Mouse (Mus musculus) B cell, adult 2 months (primary cell): ENCODE measurements around the gene Gzf1.

Experiments
- DNase-seq, 2 experiments: peaks; one replicate each; pipeline ENCODE4 v3.0.0; 2022

Gene Gzf1

DNA sequence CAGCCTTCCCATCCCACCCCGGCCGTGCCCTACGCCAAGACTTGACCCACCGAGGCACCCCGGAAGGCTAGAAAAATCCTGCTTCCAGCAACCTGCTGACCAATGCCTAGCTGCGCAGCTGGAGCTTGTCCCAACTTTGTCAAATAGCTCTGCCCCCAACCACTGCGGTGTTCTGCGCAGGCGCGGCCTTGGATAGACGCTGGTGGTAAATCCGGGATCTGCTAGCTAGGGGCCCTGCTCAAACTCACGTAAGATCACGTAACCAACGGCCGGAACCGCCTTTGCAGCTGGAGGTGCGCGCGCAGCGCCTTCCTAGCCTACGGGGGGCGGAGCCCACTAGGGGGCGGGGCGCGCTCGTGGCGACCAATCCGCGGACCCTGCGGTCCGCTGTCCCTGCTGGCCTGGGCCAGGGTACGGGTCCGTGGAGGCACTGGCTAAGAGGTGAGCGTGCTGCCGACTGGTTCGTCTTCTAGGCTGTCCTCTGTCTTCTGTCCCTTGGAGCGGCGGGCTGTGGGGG lies at the start of gene Gzf1:
Gzf1 (plus strand) TSS at position 249 of the 517 bp plus-strand sequence.
- DNase-seq, result peak; percentile 98 to 99

DNA sequence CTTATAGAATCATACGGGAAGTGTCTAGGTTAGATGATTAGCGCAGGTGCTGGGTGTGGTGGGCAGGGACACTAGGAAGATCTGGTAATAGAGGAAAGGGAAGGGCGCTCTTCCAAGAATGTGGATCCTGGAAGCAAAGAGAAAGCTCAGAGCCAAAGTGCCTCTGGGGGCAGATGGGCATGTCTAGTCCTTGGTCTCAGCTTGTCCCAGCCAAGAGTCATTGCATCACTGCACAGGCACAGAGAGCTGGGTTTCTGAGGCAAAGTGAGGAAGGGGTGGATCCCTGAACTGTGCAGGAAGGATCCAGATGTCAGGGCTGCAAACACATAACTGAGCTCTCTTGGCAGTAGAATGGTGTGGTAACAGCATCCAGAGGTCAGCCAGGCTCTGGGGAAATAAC lies 49.2 kb upstream of the Gzf1 start:
- no peak for DNase-seq

DNA sequence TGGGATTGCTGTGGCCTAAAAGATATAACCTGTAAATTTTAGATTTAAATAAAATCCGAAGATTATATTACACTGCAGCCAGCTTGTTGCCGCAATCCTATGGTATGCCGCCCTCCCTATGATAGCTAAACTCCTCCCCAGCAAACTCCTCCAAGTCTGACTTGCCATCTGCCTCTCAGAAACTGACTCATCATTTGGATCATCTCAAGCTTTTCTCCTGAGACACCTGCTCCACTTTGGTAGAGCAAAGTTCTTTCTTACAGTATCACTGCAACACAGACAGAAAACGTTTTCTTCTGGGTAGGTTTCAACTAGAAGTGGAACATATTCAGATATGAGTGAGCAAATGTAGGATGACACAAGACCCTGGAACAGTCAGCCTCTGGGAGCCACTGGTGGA lies 46.4 kb upstream of the Gzf1 start:
- DNase-seq, result no peak

GRCm38 (mm10) chr2:148642610-148643370 lies 38.0 kb upstream of the Gzf1 start:
- DNase-seq, result no peak

GRCm38 (mm10) chr2:148644421-148645000 lies 36.3 kb upstream of the Gzf1 start:
- DNase-seq, result no peak

DNA sequence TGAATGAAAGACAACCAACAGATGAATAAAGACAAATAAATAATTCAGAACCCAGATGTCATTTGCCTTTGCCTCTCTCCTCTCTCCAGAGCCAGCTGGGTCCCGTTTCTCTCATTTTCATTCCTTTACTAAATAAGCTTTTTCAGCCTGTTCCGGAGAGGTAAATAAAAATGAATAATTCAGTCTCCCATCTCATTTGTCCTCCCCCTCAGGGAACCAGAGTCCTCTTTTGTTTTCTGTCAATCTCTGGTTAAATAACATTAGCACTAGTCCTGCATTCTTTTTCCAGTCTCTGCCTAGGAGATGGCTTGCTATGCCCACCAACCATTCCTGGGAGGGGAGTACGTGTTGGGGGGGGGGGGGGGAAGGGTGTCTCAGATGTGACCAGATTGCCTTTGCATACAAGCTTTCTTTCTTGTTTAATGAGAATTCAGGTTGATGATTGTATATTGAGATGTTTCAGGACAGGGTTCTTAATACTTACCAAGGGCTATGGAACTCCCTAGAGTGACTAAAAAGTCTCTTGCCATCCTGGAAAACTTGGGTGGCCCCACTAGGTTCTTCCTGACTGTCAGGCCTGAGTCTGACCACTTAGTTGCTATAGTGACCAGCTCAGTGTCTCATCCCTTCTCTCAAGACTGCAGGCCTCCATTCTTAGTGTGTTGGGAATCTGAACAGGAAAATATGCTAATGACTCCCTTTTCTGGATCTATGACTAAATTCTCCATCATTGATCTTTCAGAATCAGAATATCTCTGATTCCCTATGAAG lies 30.1 kb upstream of the Gzf1 start:
- DNase-seq, result no peak

- DNase-seq, result peak; percentile 71 to 72
Measured at GRCm38 (mm10) chr2:148654961-148655360, 25.9 kb upstream of the Gzf1 start.

- no peak for DNase-seq
Measured at GRCm38 (mm10) chr2:148663458-148663857, 17.4 kb upstream of the Gzf1 start.

DNA sequence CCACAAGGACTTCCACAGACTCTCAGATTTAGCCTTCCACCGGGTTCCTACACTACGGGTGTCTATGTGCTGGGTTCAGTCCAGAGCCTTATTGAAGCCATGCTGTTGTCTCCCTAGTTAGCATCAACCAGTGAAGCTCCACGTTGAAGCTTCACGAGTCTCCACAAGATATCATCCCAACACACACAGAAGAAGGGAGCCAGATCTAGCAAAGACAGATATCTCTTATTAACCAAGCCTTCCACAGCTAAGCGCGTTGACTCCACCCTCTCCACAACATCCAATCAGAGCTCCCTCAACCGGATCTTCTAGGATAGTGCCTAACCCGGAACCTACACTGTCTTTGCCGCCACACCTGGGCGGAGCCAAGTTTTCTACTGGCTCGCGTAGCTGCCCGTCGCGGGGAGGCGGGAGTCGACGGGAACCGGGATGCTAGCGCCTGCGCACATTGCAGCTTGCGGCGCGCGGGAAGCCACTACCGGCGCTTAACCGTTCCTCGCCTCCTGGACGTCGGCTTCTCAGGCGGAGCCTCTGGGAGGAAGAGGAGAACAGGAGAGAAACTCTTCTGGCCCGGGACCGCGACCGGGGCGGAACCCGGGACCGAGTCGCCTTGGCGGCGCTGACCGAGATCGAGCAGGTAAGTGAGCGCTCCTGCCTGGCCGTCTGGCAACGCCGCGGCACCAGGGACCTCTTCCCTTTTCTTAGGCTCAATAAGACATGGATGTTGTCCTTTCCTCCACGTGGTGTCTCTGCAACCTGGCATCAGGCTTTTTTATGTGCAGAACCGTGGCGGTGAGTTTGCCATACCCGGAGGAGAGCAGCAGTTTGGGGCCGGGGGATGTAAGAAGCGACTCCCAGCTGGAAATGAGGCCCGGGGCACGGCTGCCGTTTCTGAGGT lies 8.4 kb upstream of the Gzf1 start, which contains the start of gene Nxt1:
Nxt1 (plus strand) TSS at position 403 of the 898 bp plus-strand sequence.
- peak; percentile 99 for DNase-seq

DNA sequence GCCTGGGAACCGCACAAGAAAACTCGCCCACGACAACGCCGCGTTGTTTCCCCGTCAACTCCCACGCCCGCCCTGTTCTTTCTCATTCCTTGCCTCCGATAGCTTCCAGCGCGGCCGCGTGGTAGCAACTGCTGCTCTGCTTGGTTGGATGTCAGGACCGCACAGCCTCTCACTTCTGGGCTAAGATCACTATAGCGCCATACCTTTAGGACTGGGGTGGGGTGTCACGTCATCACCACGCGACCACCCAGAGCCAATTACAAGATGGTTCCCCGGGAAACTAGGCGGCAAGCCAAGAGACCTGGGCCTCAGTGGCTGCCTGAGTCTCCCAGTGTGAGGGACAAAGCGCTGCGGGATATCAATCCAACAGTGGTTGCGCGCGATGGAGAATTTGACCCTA lies 3.0 kb upstream of the Gzf1 start:
- no peak for DNase-seq

- DNase-seq, result no peak
Measured at GRCm38 (mm10) chr2:148679346-148679745, 1.5 kb upstream of the Gzf1 start.

GRCm38 (mm10) chr2:148681461-148681891 lies 653 bp downstream of the Gzf1 start:
- DNase-seq, result peak; percentile 49 to 56

- DNase-seq, result no peak
Measured at GRCm38 (mm10) chr2:148683031-148683430, 2.2 kb downstream of the Gzf1 start.

- DNase-seq, result no peak
Measured at GRCm38 (mm10) chr2:148684972-148685371, 4.1 kb downstream of the Gzf1 start.

DNA sequence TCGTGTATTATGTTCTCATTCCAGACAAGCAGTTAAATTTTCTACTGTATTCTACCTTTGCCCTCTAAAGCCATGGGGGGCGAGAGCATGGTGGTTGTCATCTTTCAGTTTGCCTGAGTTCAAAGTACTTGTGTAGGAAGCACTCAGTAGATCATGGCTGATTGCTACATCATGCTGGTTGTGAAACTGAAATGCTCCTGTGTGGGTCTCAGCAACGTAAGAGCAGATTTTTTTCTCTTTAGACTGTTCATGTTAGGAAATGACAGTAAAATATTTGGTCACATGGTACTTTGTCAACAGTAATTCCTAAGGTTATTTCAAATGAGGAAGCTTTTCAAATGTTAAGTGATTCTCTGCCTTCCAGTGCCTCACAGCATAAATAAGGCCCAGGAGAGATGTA lies 4.9 kb downstream of the Gzf1 start:
- DNase-seq, result no peak

- no peak for DNase-seq
Measured at GRCm38 (mm10) chr2:148686862-148687261, 6.0 kb downstream of the Gzf1 start.

DNA sequence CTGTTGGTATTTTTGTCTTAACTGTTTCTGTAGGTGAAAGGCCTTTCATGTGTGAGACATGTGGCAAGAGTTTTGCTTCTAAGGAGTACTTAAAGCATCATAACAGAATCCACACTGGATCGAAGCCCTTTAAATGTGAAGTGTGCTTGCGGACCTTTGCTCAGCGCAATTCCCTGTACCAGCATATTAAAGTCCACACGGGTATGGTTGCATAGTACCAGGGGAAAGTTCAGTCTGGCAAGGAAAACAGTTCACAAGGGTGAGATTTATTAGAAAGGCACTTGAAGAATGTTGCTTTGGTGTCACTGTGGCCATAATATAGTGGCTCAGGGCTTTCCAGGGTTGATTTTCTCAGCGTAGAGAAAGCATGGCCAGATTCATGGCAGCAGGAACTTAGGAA lies 7.1 kb downstream of the Gzf1 start:
- DNase-seq, result no peak

DNA sequence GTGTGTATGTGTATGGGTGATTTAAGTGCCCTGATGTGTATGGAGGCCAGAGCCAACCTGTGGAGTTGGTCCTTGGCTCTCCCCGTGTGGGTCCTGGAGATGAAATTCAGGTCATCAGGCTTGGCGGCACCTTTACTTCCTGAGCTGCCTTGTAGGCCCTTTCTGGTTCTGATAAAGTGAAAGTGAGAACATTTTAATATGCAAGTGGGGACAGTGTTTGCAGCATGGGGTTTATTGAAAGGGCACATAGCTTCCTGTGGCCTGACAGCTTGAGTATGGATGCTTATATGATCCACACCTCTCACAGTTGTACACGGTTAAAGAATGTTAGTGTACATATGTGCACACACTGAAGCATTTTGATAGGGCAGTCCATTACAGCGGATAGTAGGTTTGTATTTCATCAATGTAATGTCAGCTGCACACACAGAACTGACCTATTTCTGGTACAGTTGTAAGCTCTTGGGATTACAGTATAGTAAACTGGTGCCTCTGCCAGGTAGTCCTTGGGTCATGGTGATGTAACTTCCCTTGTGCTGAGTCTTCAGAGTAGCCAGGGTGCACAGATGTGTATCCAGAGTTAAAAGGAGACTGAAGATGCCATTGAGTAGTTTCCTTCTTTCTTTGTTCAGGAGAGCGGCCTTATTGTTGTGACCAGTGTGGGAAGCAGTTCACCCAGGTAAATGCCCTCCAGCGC lies 8.8 kb downstream of the Gzf1 start:
- DNase-seq, result no peak

GRCm38 (mm10) chr2:148690291-148690690 lies 9.5 kb downstream of the Gzf1 start:
- no peak for DNase-seq

GRCm38 (mm10) chr2:148690781-148691180 lies 10.0 kb downstream of the Gzf1 start:
- no peak for DNase-seq

GRCm38 (mm10) chr2:148698571-148698970 lies 17.7 kb downstream of the Gzf1 start:
- peak; percentile 27 to 31 for DNase-seq
